Mouse (Mus musculus) forebrain, embryonic 14.5 days (tissue): Measurements from ENCODE around the gene Gm20388. TPM values are rescaled to one million over a fixed set of nuclear protein-coding genes. Genes with fewer than 3 reads are reported as not detected.

Experiments used
- ATAC-seq: fragments of 200-750 bp; cut with Nextera tagmentation; 2 replicates; pipeline ENCODE4 v1.8.0; 2017; ENCODE audit warnings: mild to moderate bottlenecking, moderate library complexity
- DNase-seq: peaks from one replicate; pipeline ENCODE4 v3.0.0-alpha.2; 2015; ENCODE audit warnings: low spot score
- H3K27ac ChIP-seq: fragments of 300-500 bp; sonication (generic); 2 replicates; pipeline ENCODE4 v1.5.1; 2014; ENCODE audit warnings: low read depth, mild to moderate bottlenecking, control low read depth, low read length, moderate library complexity
- H3K27me3 ChIP-seq: fragments of 300-500 bp; sonication (generic); replicated peaks from 2 replicates; pipeline ENCODE4 v1.6.1; 2014; ENCODE audit warnings: low read length, control low read depth, mixed read lengths; ENCODE audit not compliant: control insufficient read depth, insufficient read depth
- H3K36me3 ChIP-seq: fragments of 300-500 bp; sonication (generic); 2 replicates; pipeline ENCODE4 v1.6.1; 2014; ENCODE audit warnings: low read length, control low read depth; ENCODE audit not compliant: control insufficient read depth, insufficient read depth
- H3K4me1 ChIP-seq: fragments of 300-500 bp; sonication (generic); 2 replicates; pipeline ENCODE4 v1.6.1; 2014; ENCODE audit warnings: antibody characterized with exemption, low read length, control low read depth; ENCODE audit not compliant: control insufficient read depth, insufficient read depth
- H3K4me2 ChIP-seq: fragments of 300-500 bp; sonication (generic); 2 replicates; pipeline ENCODE4 v1.6.1; 2014; ENCODE audit warnings: mild to moderate bottlenecking, control low read depth, low read length
- H3K4me3 ChIP-seq: fragments of 300-500 bp; sonication (generic); 2 replicates; pipeline ENCODE4 v1.5.1; 2014; ENCODE audit warnings: low read depth, low read length, control low read depth
- H3K9ac ChIP-seq: fragments of 300-500 bp; sonication (generic); 2 replicates; pipeline ENCODE4 v1.6.1; 2014; ENCODE audit warnings: mild to moderate bottlenecking, low read length, control low read depth, moderate library complexity
- H3K9me3 ChIP-seq: fragments of 300-500 bp; sonication (generic); replicated peaks from 2 replicates; pipeline ENCODE4 v1.6.1; 2016; ENCODE audit warnings: low read length, control low read depth, mixed read lengths; ENCODE audit not compliant: control insufficient read depth
- WGBS: fragments of 180-500 bp; shearing (Covaris S2); extraction: QIAGEN DNeasy Blood & Tissue Kit; methylation state at CpG from one replicate; pipeline ENCODE4 v1.1.7; 2014; 5-methylcytosine and 5-hydroxymethylcytosine counted together
- polyA plus RNA-seq: library from polyadenylated mRNA; unstranded; fragments of >200 nt; fragmentation: Nextera tagmentation; extraction: Ambion mirVana; gene quantifications from 2 replicates; pipeline ENCODE4 v1.2.1, GENCODE M21; 2014

Gm20388 gene
- polyA plus RNA-seq, 1 experiment from 2014 or later, result 7.4 TPM

DNA sequence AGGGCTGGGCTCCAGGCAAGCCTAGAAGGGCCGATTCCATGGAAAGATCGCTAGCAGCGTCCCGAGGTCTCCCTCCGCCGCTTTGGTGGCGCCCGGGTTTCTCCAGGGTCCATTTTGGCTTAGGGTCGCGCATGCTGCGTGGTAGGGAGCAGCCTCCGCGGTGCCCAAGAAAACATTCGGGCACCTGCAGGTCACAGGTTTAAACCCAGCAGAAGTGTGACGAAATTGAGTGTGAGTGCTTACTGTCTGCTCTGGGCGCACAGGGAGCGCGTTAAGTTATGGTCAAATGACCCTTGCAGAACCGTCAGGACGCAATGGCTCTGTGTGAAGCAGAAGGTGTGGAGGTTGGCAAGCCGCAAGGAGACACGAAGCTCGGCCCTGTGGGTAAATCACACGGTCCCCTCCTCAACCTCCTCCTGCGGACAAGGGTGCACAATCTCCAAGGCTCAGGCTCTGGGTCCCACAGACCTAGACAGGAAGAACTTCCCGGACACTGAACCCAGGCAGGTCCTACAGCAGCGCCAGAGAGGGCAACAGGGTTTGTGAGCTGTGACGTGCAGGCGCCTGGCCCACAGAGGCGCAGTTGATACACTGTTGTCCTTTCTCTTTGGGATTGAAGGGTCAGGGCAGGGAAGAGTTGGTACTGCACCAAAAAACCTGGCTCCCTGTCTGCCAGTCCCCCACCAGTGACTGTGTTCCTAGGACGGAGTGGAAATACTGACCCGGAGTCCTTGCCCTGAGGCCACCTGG, 1179.2 kb downstream of the Gm20388 start:
- Histone ChIP-seq H3K9me3 (no peaks in the 10 kb centered on the region), H3K27me3 (peaks cover 82% of the 10 kb centered on the region), H3K4me3 (no peak overlapping the region), H3K4me2 (no peak overlapping the region), H3K9ac (no peak overlapping the region), H3K36me3 (no peaks in the 10 kb centered on the region), H3K4me1 (no peaks in the 10 kb centered on the region), H3K27ac (no peak overlapping the region)
- 2% methylated on average over 32 of the region's 32 CpGs for WGBS
- ATAC-seq (no peak), DNase-seq (no peak)

GRCm38 (mm10) chr8:121090716-121091115, 1180.1 kb downstream of the Gm20388 start:
- no peak overlapping the region for H3K4me2 ChIP-seq
- DNase-seq (no peak), ATAC-seq (no peak)
- H3K4me3 ChIP-seq, result no peak overlapping the region
- H3K9me3 ChIP-seq, result no peaks in the 10 kb centered on the region
- H3K4me1 ChIP-seq, result no peaks in the 10 kb centered on the region
- 0% methylated on average over 1 of the region's 1 CpGs for WGBS
- H3K36me3 ChIP-seq, result no peaks in the 10 kb centered on the region
- H3K9ac ChIP-seq, result no peak overlapping the region
- H3K27me3 ChIP-seq, result peaks cover 73% of the 10 kb centered on the region
- no peak overlapping the region for H3K27ac ChIP-seq

GRCm38 (mm10) chr8:121092141-121092540, 1181.5 kb downstream of the Gm20388 start:
- Histone ChIP-seq H3K9me3 (no peaks in the 10 kb centered on the region), H3K27ac (no peak overlapping the region), H3K4me2 (no peak overlapping the region), H3K9ac (no peak overlapping the region), H3K4me1 (no peaks in the 10 kb centered on the region), H3K36me3 (0 out of 2 replicates have a peak, but pooled peaks cover under 1% of the 10 kb centered on the region), H3K4me3 (no peak overlapping the region), H3K27me3 (peaks cover 58% of the 10 kb centered on the region)
- ATAC-seq (peak; percentile 19; the same call in 1 of the 2 replicates), DNase-seq (no peak)
- 32% methylated on average over 6 of the region's 6 CpGs for WGBS

GRCm38 (mm10) chr8:121092627-121093026, 1182.0 kb downstream of the Gm20388 start:
- Histone ChIP-seq H3K36me3 (peaks cover 5% of the 10 kb centered on the region), H3K27ac (no peak overlapping the region), H3K4me3 (no peak overlapping the region), H3K9ac (no peak overlapping the region), H3K4me1 (no peaks in the 10 kb centered on the region), H3K27me3 (peaks cover 54% of the 10 kb centered on the region), H3K9me3 (no peaks in the 10 kb centered on the region), H3K4me2 (no peak overlapping the region)
- WGBS, result 6% methylated on average over 16 of the region's 16 CpGs
- DNase-seq (peak; percentile 93), ATAC-seq (peak; percentile 78)

- WGBS, result 67% methylated on average over 6 of the region's 6 CpGs
- Histone ChIP-seq H3K9ac (no peak overlapping the region), H3K4me3 (no peak overlapping the region), H3K4me2 (no peak overlapping the region), H3K4me1 (no peaks in the 10 kb centered on the region), H3K27me3 (peaks cover 46% of the 10 kb centered on the region), H3K36me3 (peaks cover 13% of the 10 kb centered on the region), H3K27ac (no peak overlapping the region), H3K9me3 (no peaks in the 10 kb centered on the region)
- ATAC-seq (no peak), DNase-seq (no peak)
These were observed 1182.9 kb downstream of the Gm20388 start for GRCm38 (mm10) chr8:121093496-121093895.

DNA sequence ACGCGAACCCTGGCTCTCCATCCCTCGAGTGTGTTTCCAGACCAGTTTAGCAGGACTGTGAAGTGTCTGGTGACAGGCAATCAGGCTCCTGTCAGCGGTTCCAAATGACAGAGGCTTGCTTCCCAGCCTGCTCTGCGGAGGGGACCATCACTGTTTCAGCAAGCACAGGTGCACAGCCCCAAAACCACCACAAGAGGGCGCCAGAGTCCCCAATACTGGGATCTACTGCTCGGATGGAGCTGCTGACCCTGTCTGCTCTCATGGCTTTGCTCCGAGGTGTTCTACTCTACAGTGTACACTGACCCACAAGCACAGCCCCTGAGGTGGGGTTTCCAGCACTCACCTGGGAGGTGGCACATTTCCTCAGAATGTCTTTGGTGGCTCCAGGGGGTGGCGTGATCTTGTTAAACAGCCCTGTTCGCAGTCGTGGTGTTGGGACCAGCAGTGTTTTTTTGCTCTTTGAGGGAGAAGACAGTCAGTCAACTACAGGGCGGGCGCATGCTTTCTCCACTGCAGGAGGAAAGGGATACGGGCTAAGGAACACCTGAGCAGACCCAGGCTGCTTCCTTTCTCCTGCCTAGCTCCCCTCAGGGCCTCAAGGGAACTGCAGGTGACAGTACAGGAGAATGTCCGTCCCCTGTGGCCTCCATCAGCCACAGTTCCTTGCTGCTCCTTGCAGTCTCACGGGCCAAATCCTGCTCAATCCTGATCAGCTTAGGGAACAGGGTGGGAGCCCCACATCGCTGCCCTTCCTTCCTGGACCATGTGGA, 1193.6 kb downstream of the Gm20388 start:
- Histone ChIP-seq H3K36me3 (peaks cover 51% of the 10 kb centered on the region), H3K4me2 (no peak overlapping the region), H3K27me3 (no peaks in the 10 kb centered on the region), H3K4me1 (peaks cover 6% of the 10 kb centered on the region; the same call in 1 of the 2 replicates), H3K27ac (no peak overlapping the region), H3K4me3 (no peak overlapping the region), H3K9me3 (no peaks in the 10 kb centered on the region), H3K9ac (no peak overlapping the region)
- WGBS, result 51% methylated on average over 17 of the region's 17 CpGs
- ATAC-seq (no peak), DNase-seq (peak; percentile 84)

DNA sequence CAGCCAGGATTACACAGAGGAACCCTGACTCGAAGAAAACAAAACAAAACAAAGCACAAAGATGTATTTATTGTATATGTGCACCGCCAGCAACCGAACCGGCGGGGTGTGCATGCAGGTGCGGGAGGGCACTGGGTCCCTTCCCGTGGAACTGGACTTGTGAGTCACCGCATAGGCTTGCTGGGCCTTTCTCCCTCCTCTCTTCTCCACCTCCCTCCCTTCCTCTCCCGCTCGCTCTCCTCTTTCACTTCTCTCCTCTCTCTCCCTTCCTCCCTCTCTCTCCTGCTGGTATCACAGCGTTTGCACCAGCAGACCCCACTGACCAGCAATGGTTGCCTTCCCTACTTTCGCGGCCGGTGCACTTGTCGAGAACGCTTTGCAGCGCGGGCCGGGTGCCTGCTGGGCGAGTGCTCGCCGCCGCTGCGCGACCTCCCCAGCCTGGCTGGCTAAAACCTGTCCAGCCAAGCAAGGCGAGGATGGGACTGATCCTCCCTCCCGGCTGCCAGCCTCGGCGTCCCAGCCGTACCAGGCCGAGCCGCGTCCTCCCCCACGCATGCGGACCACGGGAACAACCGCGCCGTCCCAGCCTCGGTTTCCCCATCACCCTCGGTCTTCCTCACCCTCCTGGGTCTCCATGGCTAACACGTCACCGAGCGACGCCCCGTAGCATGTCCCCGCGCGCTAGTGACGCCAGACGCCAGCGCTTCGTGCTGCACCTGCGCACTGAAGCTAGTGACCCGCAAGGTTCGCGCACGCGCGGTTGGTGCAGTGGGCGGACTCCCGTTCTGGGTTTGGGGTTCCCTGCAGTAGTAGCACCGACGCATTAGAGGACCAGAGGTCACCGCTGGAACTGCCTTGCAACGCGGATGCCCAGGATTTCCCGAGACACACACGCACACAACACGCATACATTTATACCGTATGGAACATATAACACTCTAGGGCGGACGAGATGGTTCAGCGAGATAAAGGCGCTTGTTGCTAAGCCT, 1197.3 kb downstream of the Gm20388 start, which contains the start of gene Mthfsd:
Gene Mthfsd, minus strand, starts transcription at position 725 of the 989 bp plus-strand sequence.
- Histone ChIP-seq H3K4me2 (peak within 1 kb of the TSS; percentile 82), H3K9me3 (no peaks in the 10 kb centered on the region), H3K4me1 (peaks cover 6% of the 10 kb centered on the region; the same call in 1 of the 2 replicates), H3K36me3 (peaks cover 15% of the 10 kb centered on the region), H3K4me3 (peak within 1 kb of the TSS; percentile 79), H3K9ac (peak within 1 kb of the TSS; percentile 85), H3K27me3 (no peaks in the 10 kb centered on the region; the same call in 1 of the 2 replicates), H3K27ac (peak within 1 kb of the TSS; percentile 28; the same call in 1 of the 2 replicates)
- 1% methylated on average over 74 of the region's 75 CpGs for WGBS
- DNase-seq (peak; percentile 99), ATAC-seq (peak; percentile 96)

- 10% methylated on average over 5 of the region's 5 CpGs for WGBS
- H3K9me3 ChIP-seq, result no peaks in the 10 kb centered on the region
- H3K4me1 ChIP-seq, result peaks cover 6% of the 10 kb centered on the region; the same call in 1 of the 2 replicates
- H3K36me3 ChIP-seq, result peaks cover 10% of the 10 kb centered on the region; the same call in 1 of the 2 replicates
- peaks cover 3% of the 10 kb centered on the region for H3K27me3 ChIP-seq
- DNase-seq (no peak), ATAC-seq (no peak)
- H3K4me3 ChIP-seq, result peak overlapping the region; percentile 79
- H3K27ac ChIP-seq, result no peak overlapping the region
- peak overlapping the region; percentile 82 for H3K4me2 ChIP-seq
- H3K9ac ChIP-seq, result peak overlapping the region; percentile 85
These were observed 1198.0 kb downstream of the Gm20388 start for GRCm38 (mm10) chr8:121108657-121109056.
